Mouse (Mus musculus): Measurements from ENCODE around the gene Mbl1. TPM values are rescaled to one million over a fixed set of nuclear protein-coding genes. Genes with fewer than 3 reads are reported as not detected.

Gene Mbl1
- not detected for total RNA-seq (2021)
- long read RNA-seq, experiment 1, result 0 reads
- long read RNA-seq, experiment 2, result 0 reads

DNA sequence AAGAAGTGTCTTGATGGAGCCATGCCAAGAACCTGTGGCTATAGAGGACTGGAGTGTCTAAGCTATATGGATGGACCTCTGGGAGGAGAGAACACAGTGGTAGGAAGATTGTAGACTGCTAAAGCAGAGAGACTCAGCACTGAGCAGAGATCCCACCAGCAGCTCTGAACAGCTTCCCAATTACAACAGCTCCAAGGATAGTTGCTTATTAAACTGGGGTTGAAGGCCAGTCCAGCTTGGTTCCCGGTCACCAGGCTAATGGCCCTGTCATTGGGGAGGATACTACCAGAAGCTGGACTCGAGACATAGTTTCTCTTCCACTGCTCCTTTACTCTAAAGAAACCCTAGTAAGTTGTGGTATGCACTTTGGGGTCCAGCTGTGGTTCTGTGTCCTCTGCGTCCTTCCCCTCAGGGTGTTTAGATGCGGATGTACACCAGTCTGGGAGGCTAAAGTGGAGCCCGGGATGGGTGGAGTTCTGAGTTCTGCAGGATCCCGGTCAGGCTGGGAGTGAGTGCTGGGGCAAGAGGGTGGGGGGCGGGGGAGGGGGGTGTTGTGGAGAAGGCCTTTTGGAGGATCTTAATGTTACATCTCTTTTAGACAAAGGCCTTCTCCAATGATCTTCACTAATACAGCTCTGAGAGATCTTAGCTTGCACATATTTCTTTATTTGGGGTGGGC, at the start of gene Mbl1:
Mbl1 (plus strand) TSS at position 239 of the 679 bp plus-strand sequence.
- intact Hi-C loops (cut with DNase I), result no loop called here
- no peak for DNase-seq

DNA sequence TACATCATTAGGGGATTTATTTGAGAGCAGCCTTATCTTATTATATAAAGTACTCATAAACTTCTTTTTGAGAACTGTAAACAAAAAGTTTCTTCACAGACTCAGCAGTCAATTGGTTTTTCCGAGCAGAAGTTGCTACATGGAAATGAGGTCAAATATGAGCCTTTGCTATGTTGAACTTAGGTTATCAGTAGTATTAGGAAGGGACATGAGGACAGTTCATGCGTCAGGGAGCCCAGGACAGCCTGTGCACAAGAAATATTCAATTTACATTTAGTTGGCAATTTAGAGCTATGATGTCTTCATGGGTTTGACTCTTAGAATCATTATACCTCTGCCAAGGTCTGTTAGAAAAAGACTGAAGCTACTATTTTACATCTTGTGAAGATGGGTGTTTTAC, 49.0 kb upstream of the Mbl1 start:
- DNase-seq, result no peak
- intact Hi-C loops (cut with DNase I), result no loop called here

DNA sequence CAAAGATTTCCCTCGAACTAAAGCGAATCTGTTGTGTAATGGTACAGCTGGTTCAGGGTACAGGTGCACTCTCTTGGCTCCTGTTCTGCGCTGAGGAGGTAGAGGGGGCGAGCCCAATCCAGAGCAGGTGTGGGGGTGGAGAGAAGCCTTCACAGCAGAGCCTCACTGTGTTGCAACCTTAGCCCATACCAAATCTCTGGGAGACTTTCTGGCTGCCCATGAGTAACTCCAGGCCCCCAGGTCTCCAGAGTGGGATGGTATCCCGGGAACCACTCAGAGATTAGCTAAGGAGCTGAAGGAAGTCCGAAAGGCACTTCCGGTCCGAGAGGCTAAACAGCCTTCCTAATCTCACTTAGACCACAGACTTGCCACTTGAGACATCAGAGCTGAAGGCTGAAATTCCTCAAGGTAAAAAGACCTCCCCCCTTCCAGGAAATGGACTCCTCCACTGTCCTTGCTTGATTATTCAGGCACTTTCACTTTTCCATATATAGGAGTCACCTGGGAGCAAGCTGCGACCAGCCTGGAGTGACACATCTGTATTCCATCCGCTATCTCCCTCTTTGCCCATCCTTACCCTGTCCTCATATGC, 46.3 kb upstream of the Mbl1 start, which contains the start of gene Mat1a:
Mat1a (plus strand) TSS at position 183 of the 592 bp plus-strand sequence.
- intact Hi-C loops (cut with DNase I), result no loop called here
- DNase-seq, result no peak

GRCm38 (mm10) chr14:41111031-41111668, 40.1 kb upstream of the Mbl1 start:
- intact Hi-C loops (cut with DNase I), result no loop called here
- no peak for DNase-seq

GRCm38 (mm10) chr14:41112944-41113343, 38.3 kb upstream of the Mbl1 start:
- no peak for DNase-seq
- intact Hi-C loops (cut with DNase I), result no loop called here

DNA sequence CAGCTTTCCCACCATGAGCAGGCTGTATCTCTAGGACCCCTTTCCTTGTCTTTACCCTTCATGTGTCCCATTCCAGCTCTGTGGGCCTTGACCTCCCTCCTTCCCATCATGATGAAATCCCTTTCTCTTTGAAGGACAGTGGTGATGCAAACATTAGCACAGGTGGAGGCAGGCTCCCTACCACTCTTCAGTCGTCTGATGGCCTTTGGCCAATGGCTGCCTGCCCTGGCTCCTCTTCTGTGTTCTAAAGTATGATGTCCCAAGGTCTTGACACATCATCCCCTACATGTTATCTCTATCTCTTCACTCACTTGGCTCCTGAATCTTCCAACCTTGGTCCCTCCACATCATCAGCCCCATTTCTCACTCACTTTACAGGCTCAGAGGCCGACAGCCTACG, 35.0 kb upstream of the Mbl1 start:
- DNase-seq, result no peak
- intact Hi-C loops (cut with DNase I), result no loop called here

- no peak for DNase-seq
- intact Hi-C loops (cut with DNase I), result no loop called here
Measured at GRCm38 (mm10) chr14:41124683-41125082, 26.6 kb upstream of the Mbl1 start.

GRCm38 (mm10) chr14:41127997-41128396, 23.3 kb upstream of the Mbl1 start:
- peak; percentile 7 to 12 for DNase-seq
- intact Hi-C loops (cut with DNase I), result loop anchor here (1.0 kb wide), 1 partner anchor 34 kb away; no protein-coding TSS in a partner anchor

- intact Hi-C loops (cut with DNase I), result no loop called here
- DNase-seq, result no peak
Measured at GRCm38 (mm10) chr14:41131540-41131939, 19.7 kb upstream of the Mbl1 start, which contains the start of gene Sftpa1. Gene Sftpa1 (plus strand): TSS chr14:41131782.

- intact Hi-C loops (cut with DNase I), result no loop called here
- no peak for DNase-seq
Measured at GRCm38 (mm10) chr14:41137006-41137405, 14.3 kb upstream of the Mbl1 start.

GRCm38 (mm10) chr14:41140686-41141085, 10.6 kb upstream of the Mbl1 start:
- intact Hi-C loops (cut with DNase I), result no loop called here
- no peak for DNase-seq

DNA sequence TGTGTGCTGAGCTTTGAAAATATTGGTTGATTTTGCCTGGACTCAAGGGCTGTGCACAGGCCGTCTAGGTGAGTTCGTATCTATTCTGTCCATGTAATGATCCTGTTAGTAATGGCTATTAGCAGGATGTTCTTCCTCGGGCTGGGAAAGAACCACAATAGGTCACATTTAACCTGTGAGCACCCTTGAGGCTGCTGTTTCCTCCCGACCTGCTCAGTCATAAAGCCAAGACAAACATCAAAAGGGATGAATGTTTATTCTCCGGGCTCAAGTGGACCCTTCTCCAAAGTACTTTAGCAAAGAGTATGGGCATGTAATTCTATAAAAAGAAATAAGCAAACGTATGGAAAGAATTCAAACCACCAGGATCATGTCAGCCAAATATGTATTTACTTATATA, 5.2 kb upstream of the Mbl1 start:
- no peak for DNase-seq
- intact Hi-C loops (cut with DNase I), result no loop called here

DNA sequence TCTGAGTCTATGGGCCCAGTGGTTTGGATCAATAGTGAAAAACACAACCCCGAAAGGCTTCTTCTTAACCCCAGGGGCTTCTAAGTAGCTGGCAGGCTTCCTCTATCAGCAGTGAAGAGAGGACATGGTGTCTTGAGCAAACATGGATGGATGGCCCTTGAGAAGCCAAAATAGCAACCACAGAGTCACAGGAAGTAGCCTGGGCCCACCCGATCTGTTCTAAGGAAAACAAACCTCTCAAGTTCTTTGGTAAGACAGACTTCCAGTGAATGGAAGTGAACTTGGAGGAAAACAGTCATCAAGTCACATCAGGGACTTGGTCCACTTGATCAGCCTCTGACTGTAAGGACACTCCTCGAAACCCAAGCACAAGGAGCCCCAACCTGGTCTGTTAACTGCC, 4.3 kb upstream of the Mbl1 start:
- DNase-seq, result no peak
- intact Hi-C loops (cut with DNase I), result no loop called here

DNA sequence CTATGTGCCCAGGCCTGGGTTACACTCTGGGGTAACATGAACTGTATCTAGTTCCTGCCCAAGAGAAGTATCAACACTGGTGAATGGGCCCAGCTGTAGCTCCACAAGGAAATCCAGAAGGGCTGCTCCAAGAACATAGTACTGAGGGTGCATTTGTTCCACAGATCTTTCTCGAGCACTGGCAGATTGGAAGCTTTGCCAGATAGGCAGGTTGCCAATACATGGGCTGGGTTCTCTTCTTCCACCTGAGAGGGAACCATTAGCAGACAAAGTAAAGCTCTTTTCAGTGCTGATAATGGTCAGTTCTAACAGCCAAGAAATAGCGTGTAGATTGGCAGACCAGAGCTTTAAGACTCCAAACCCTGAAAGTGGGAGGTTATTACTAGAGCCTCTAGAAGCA, 3.9 kb upstream of the Mbl1 start:
- no peak for DNase-seq
- intact Hi-C loops (cut with DNase I), result no loop called here

GRCm38 (mm10) chr14:41160076-41160475, 8.8 kb downstream of the Mbl1 start:
- intact Hi-C loops (cut with DNase I), result loop anchor here (2.0 kb wide), 1 partner anchor 65 kb away; no protein-coding TSS in a partner anchor
- DNase-seq, result no peak

GRCm38 (mm10) chr14:41160743-41161142, 9.5 kb downstream of the Mbl1 start:
- intact Hi-C loops (cut with DNase I), result loop anchor here (2.0 kb wide), 1 partner anchor 66 kb away; no protein-coding TSS in a partner anchor
- no peak for DNase-seq

DNA sequence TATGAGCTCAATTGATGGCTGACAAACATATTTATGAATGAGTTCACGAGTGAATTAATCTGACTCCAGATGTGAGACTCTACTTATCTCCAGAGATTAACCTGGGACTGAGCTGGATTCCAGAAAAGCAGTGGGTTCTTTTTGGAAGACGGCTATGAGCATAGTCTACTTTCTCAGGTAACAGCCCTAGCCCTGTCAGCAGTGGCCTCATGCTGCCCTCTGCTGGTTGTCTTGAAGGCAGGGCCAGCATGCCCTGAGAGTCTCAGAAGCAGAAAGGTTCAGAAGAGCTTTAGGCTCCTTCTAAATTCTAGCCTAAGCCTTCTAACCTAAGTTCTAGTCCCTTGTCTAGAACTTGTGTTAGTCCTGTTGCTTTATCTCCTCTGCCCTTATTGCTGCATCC, 11.4 kb downstream of the Mbl1 start:
- intact Hi-C loops (cut with DNase I), result loop anchor here (1.0 kb wide), 1 partner anchor 34 kb away; no protein-coding TSS in a partner anchor
- DNase-seq, result peak; percentile 38 to 62

GRCm38 (mm10) chr14:41167278-41167677, 16.0 kb downstream of the Mbl1 start:
- intact Hi-C loops (cut with DNase I), result no loop called here
- DNase-seq, result no peak

DNA sequence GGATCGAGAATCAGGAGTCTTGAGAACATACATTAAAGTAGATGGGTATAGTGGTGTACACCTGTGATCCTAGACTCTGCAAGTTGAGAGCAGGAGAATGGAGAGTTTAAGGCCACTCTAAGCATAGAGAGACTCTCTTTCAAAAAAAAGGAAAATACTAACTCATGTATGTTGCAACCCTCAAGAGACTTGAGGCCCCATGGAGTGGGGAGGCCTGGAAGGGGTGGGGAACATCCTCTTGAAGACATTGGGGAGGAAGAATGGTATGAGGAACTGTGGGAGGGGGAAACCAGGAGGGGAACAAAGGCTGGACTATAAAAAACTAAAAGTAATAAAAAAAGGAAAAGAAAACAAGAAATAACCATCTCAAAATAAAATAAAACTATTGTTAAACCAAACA, 17.3 kb downstream of the Mbl1 start:
- intact Hi-C loops (cut with DNase I), result no loop called here
- no peak for DNase-seq

DNA sequence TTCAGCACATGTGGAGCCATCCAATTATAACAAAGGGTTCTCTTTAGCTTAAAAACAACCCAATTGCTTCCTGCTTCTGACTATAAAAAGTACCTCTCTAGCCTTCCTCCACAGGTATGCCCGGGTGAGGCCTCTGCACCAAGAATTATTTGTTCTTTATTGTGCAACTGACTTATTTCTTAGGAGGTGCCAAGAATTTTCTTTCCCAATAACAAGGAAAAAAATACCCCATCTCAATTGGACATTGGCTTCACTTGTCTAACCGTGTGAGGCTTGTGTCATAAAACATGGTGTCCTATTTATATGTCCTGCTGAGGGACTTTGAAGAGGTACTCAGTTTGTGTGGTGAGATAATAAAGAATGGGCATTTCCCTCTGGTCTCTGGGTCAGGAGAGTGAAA, 19.3 kb downstream of the Mbl1 start:
- intact Hi-C loops (cut with DNase I), result no loop called here
- no peak for DNase-seq

GRCm38 (mm10) chr14:41174802-41175201, 23.5 kb downstream of the Mbl1 start:
- intact Hi-C loops (cut with DNase I), result no loop called here

More at GRCm38 (mm10) chr14:41174802-41175201, 23.5 kb downstream of the Mbl1 start:
- DNase-seq, result no peak

All from heart, postnatal 14 days (tissue).